ENCODE assay signal across 12 mouse cellular contexts in genomic region chr4:43037860-43038566, GRCm38 (mm10). TPM values are rescaled to one million over a fixed set of nuclear protein-coding genes. Genes with fewer than 3 reads are reported as not detected.
A peak's percentile ranks its signal among the peaks of the same experiment; 100 is the strongest.
DNase-seq lines count a peak whose midpoint lies in the region; ATAC-seq and TF ChIP-seq lines count a peak whose summit lies in the region.
"Had no signal": no experiment of that assay in that cellular context is flagged by ENCODE, and none has a peak within 500 bp of the region (broad histone marks: within the 10 kb centered on the region; RNA-seq: fewer than 3 reads in every experiment).

No protein-coding gene starts in this region.

- no peaks in the 10 kb centered on the region for H3K9me3 ChIP-seq in MEL (replicated peaks; ENCODE audit: insufficient read depth, low read length)
- H3K9me3 ChIP-seq in hindbrain, embryonic 12.5 days (replicated peaks), result no peaks in the 10 kb centered on the region
- H3K9me3 ChIP-seq in midbrain, embryonic 13.5 days, result no peaks in the 10 kb centered on the region
- H3K9me3 ChIP-seq in kidney, embryonic 16.5 days (ENCODE audit: low read length), result no peaks in the 10 kb centered on the region
- H3K9me3 ChIP-seq: kidney, embryonic 15.5 days; limb, embryonic 12.5 days had no signal

- H3K27ac ChIP-seq in MEL (ENCODE audit: control insufficient read depth, low read depth, low read length), result peak overlapping the region; percentile 58
- no peak overlapping the region for H3K27ac ChIP-seq in hindbrain, embryonic 12.5 days
- H3K27ac ChIP-seq in midbrain, embryonic 13.5 days, result no peak overlapping the region
- no peak overlapping the region for H3K27ac ChIP-seq in kidney, embryonic 16.5 days (ENCODE audit: low read length)
- H3K27ac ChIP-seq: kidney, embryonic 15.5 days; limb, embryonic 12.5 days had no signal

- H3K4me1 ChIP-seq in MEL (ENCODE audit: control insufficient read depth in 1 of 2, insufficient read depth in 2 of 2, low read length in 2 of 2), result peaks cover 21 to 36% of the 10 kb centered on the region in 2 experiments
- H3K4me1 ChIP-seq in hindbrain, embryonic 12.5 days, result peaks cover 28% of the 10 kb centered on the region
- peaks cover 42% of the 10 kb centered on the region for H3K4me1 ChIP-seq in midbrain, embryonic 13.5 days (replicated peaks)
- peaks cover 20% of the 10 kb centered on the region for H3K4me1 ChIP-seq in kidney, embryonic 16.5 days (ENCODE audit: insufficient read depth, low read length)

- TF ChIP-seq POLR2A in MEL (IDR thresholded peaks at IDR 0.05; ENCODE audit: control insufficient read depth in 1 of 2, insufficient read depth in 1 of 2, low read depth in 1 of 2, low read length in 2 of 2, poor library complexity in 1 of 2), result no peak

- H3K4me3 ChIP-seq in MEL (ENCODE audit: control insufficient read depth in 1 of 2, insufficient read depth in 1 of 2, low read depth in 2 of 2, low read length in 2 of 2), result peak overlapping the region; percentile 51 to 77
- no peak overlapping the region for H3K4me3 ChIP-seq in hindbrain, embryonic 12.5 days
- H3K4me3 ChIP-seq in midbrain, embryonic 13.5 days (replicated peaks), result peak overlapping the region; percentile 86
- H3K4me3 ChIP-seq in kidney, embryonic 16.5 days (ENCODE audit: low read length), result no peak overlapping the region

- no peak for TF ChIP-seq RAD21 in MEL (IDR thresholded peaks at IDR 0.05; ENCODE audit: low read depth, low read length)

- TF ChIP-seq CTCF in MEL (IDR thresholded peaks at IDR 0.05 in 2 of 3, conservative IDR thresholded peaks at IDR 0.05 in 1 of 3; ENCODE audit: control insufficient read depth in 1 of 3, insufficient read depth in 1 of 3, low read depth in 2 of 3, low read length in 3 of 3, poor library complexity in 1 of 3, severe bottlenecking in 1 of 3), result no peak

- peak; percentile 85 for DNase-seq in heart, adult 11 months
- DNase-seq in heart, adult 18-20 months, result no peak
- peak; percentile 92 for DNase-seq in MEL (ENCODE audit: low read depth, low spot score)
- no peak for DNase-seq in ovary, postnatal 10 days (ENCODE audit: low spot score)
- DNase-seq in kidney, adult 8-10 months, result no peak

- ATAC-seq in hindbrain, embryonic 12.5 days (ENCODE audit: low FRiP score), result no peak
- no peak for ATAC-seq in midbrain, embryonic 13.5 days
- no peak for ATAC-seq in kidney, embryonic 16.5 days (ENCODE audit: low FRiP score, low TSS enrichment)
- ATAC-seq: activated CD4-positive, CD25-positive, alpha-beta regulatory T cell, adult 4 months; CD4-positive, CD25-positive, alpha-beta regulatory T cell, adult 4 months had no signal

- no peaks in the 10 kb centered on the region for H3K79me2 ChIP-seq in MEL (ENCODE audit: control insufficient read depth, insufficient read depth, low read length, poor library complexity)

- no peaks in the 10 kb centered on the region for H3K27me3 ChIP-seq in MEL (ENCODE audit: control insufficient read depth in 1 of 2, insufficient read depth in 2 of 2, low read length in 2 of 2)
- no peaks in the 10 kb centered on the region for H3K27me3 ChIP-seq in hindbrain, embryonic 12.5 days
- no peaks in the 10 kb centered on the region for H3K27me3 ChIP-seq in midbrain, embryonic 13.5 days
- no peaks in the 10 kb centered on the region for H3K27me3 ChIP-seq in kidney, embryonic 16.5 days (ENCODE audit: insufficient read depth, low read length)
- H3K27me3 ChIP-seq: kidney, embryonic 15.5 days; limb, embryonic 12.5 days had no signal

- H3K4me2 ChIP-seq in hindbrain, embryonic 12.5 days (replicated peaks), result peak overlapping the region; percentile 83
- peak overlapping the region; percentile 86 for H3K4me2 ChIP-seq in midbrain, embryonic 13.5 days (replicated peaks)
- no peak overlapping the region; the same call in 1 of the 2 replicates for H3K4me2 ChIP-seq in kidney, embryonic 16.5 days (replicated peaks; ENCODE audit: low read depth, low read length)

- 73% methylated on average over 4 of the region's 4 CpGs for WGBS in hindbrain, embryonic 12.5 days
- 73% methylated on average over 4 of the region's 4 CpGs for WGBS in midbrain, embryonic 13.5 days
- 68% methylated on average over 4 of the region's 4 CpGs for WGBS in kidney, embryonic 16.5 days

- peak overlapping the region; percentile 44 for H3K9ac ChIP-seq in MEL (ENCODE audit: control insufficient read depth, low read depth, low read length, poor library complexity, severe bottlenecking)
- H3K9ac ChIP-seq in hindbrain, embryonic 12.5 days, result no peak overlapping the region
- peak overlapping the region; percentile 90 for H3K9ac ChIP-seq in midbrain, embryonic 13.5 days (replicated peaks)
- H3K9ac ChIP-seq in kidney, embryonic 16.5 days (replicated peaks; ENCODE audit: low read length), result no peak overlapping the region
- H3K9ac ChIP-seq: kidney, embryonic 15.5 days had no signal

- peak; percentile 97 to 98 for TF ChIP-seq EP300 in MEL (IDR thresholded peaks at IDR 0.05; ENCODE audit: low read depth in 1 of 2, low read length in 2 of 2)

- H3K36me3 ChIP-seq in MEL (ENCODE audit: control insufficient read depth in 1 of 2, insufficient read depth in 2 of 2, low read length in 2 of 2), result peaks cover 0 to 21% of the 10 kb centered on the region in 2 experiments; a peak in 2 of 4 replicates
- peaks cover 40% of the 10 kb centered on the region for H3K36me3 ChIP-seq in hindbrain, embryonic 12.5 days
- peaks cover 42% of the 10 kb centered on the region for H3K36me3 ChIP-seq in midbrain, embryonic 13.5 days
- H3K36me3 ChIP-seq in kidney, embryonic 16.5 days (ENCODE audit: insufficient read depth, low read length), result peaks cover 18% of the 10 kb centered on the region

TF ChIP-seq in MEL, 35 proteins besides CTCF, POLR2A, EP300 and RAD21 (continues in another document):
- TF ChIP-seq ZNF384 (IDR thresholded peaks at IDR 0.05; ENCODE audit: low read depth, low read length) (peak; percentile 99), GATA1 (IDR thresholded peaks at IDR 0.05; ENCODE audit: low read depth, low read length) (peak; percentile 98), TAL1 (IDR thresholded peaks at IDR 0.05; ENCODE audit: low read length) (peak; percentile 95), MAZ (IDR thresholded peaks at IDR 0.05; ENCODE audit: low read depth, low read length) (peak; percentile 98), BHLHE40 (IDR thresholded peaks at IDR 0.05; ENCODE audit: borderline replicate concordance, low read depth, low read length) (peak; percentile 60), TBP (IDR thresholded peaks at IDR 0.05; ENCODE audit: low read depth, low read length) (0 out of 2 replicates have a peak, but pooled peaks have one; percentile 21), GABPA (IDR thresholded peaks at IDR 0.05; ENCODE audit: low read depth, low read length) (peak; percentile 30; the same call in 1 of the 2 replicates), MYB (IDR thresholded peaks at IDR 0.05; ENCODE audit: low read depth, low read length) (peak; percentile 50; the same call in 1 of the 2 replicates), RCOR1 (IDR thresholded peaks at IDR 0.05; ENCODE audit: low read depth, low read length) (peak; percentile 92)

RNA-seq across cellular contexts. Expression of gene Stoml2, which starts 6.5 kb away (rescaled TPM):
- total RNA-seq in heart, adult 18-20 months (2021), result 100 to 1,000 TPM; 107 to 113 TPM
- 384 and 391 TPM in 2 replicates for total RNA-seq in MEL (2012; rRNA removed)
- 100 to 1,000 TPM in 1 of 2 experiments, not detected in 1; 480 TPM for polyA plus RNA-seq in MEL (2012; ENCODE audit: insufficient read depth in 1 of 2, insufficient read length in 2 of 2, low read depth in 1 of 2, low replicate concordance in 2 of 2, missing spikeins in 1 of 2)
- polyA plus RNA-seq in hindbrain, embryonic 12.5 days (2016; fragmentation: Nextera tagmentation; extraction: Ambion mirVana), result 243 and 249 TPM in 2 replicates
- polyA plus RNA-seq in midbrain, embryonic 13.5 days (2015; fragmentation: Nextera tagmentation; extraction: Ambion mirVana), result 245 and 253 TPM in 2 replicates
- polyA plus RNA-seq in kidney, embryonic 16.5 days (2015; fragmentation: Nextera tagmentation; extraction: Ambion mirVana), result 363 and 374 TPM in 2 replicates

RNA-seq across cellular contexts. Expression of gene Fam214b, which starts 8.0 kb away (rescaled TPM):
- total RNA-seq in heart, adult 18-20 months (2021), result 10 to 100 TPM; 27.7 to 30.7 TPM
- total RNA-seq in MEL (2012; rRNA removed), result 0.95 and 1.3 TPM in 2 replicates
- 1 to 10 TPM in 1 of 2 experiments, not detected in 1; 3.8 TPM for polyA plus RNA-seq in MEL (2012; ENCODE audit: insufficient read depth in 1 of 2, insufficient read length in 2 of 2, low read depth in 1 of 2, low replicate concordance in 2 of 2, missing spikeins in 1 of 2)
- 36.2 and 36.6 TPM in 2 replicates for polyA plus RNA-seq in hindbrain, embryonic 12.5 days (2016; fragmentation: Nextera tagmentation; extraction: Ambion mirVana)
- 45.4 and 55.2 TPM in 2 replicates for polyA plus RNA-seq in midbrain, embryonic 13.5 days (2015; fragmentation: Nextera tagmentation; extraction: Ambion mirVana)
- 11.7 and 12.9 TPM in 2 replicates for polyA plus RNA-seq in kidney, embryonic 16.5 days (2015; fragmentation: Nextera tagmentation; extraction: Ambion mirVana)

RNA-seq across cellular contexts. Expression of gene Pigo, which starts 12.4 kb away (rescaled TPM):
- total RNA-seq in heart, adult 18-20 months (2021), result 10 to 100 TPM; 20.5 to 24.4 TPM
- 22.3 TPM in 2 replicates for total RNA-seq in MEL (2012; rRNA removed)
- polyA plus RNA-seq in MEL (2012; ENCODE audit: insufficient read depth in 1 of 2, insufficient read length in 2 of 2, low read depth in 1 of 2, low replicate concordance in 2 of 2, missing spikeins in 1 of 2), result 10 to 100 TPM in 1 of 2 experiments, not detected in 1; 36.1 TPM
- polyA plus RNA-seq in hindbrain, embryonic 12.5 days (2016; fragmentation: Nextera tagmentation; extraction: Ambion mirVana), result 25.2 and 28.9 TPM in 2 replicates
- 25.3 and 29.9 TPM in 2 replicates for polyA plus RNA-seq in midbrain, embryonic 13.5 days (2015; fragmentation: Nextera tagmentation; extraction: Ambion mirVana)
- polyA plus RNA-seq in kidney, embryonic 16.5 days (2015; fragmentation: Nextera tagmentation; extraction: Ambion mirVana), result 29.8 and 32.2 TPM in 2 replicates

RNA-seq across cellular contexts. Expression of gene Unc13b, which starts 20.7 kb away (rescaled TPM):
- total RNA-seq in heart, adult 18-20 months (2021), result 10 to 100 TPM in 1 of 2 experiments, 1 to 10 TPM in 1; 9.0 to 10.9 TPM
- total RNA-seq in MEL (2012; rRNA removed), result 5.4 and 6.5 TPM in 2 replicates
- 1 to 10 TPM in 1 of 2 experiments, not detected in 1; 9.6 TPM for polyA plus RNA-seq in MEL (2012; ENCODE audit: insufficient read depth in 1 of 2, insufficient read length in 2 of 2, low read depth in 1 of 2, low replicate concordance in 2 of 2, missing spikeins in 1 of 2)
- 27.8 and 29.4 TPM in 2 replicates for polyA plus RNA-seq in hindbrain, embryonic 12.5 days (2016; fragmentation: Nextera tagmentation; extraction: Ambion mirVana)
- 20.0 and 20.2 TPM in 2 replicates for polyA plus RNA-seq in midbrain, embryonic 13.5 days (2015; fragmentation: Nextera tagmentation; extraction: Ambion mirVana)
- polyA plus RNA-seq in kidney, embryonic 16.5 days (2015; fragmentation: Nextera tagmentation; extraction: Ambion mirVana), result 6.8 and 8.6 TPM in 2 replicates

RNA-seq across cellular contexts. Expression of gene Fancg, which starts 27.7 kb away (rescaled TPM):
- total RNA-seq in heart, adult 18-20 months (2021), result 1 to 10 TPM; 1.6 to 2.9 TPM
- 10.1 and 11.4 TPM in 2 replicates for total RNA-seq in MEL (2012; rRNA removed)
- polyA plus RNA-seq in MEL (2012; ENCODE audit: insufficient read depth in 1 of 2, insufficient read length in 2 of 2, low read depth in 1 of 2, low replicate concordance in 2 of 2, missing spikeins in 1 of 2), result 10 to 100 TPM in 1 of 2 experiments, not detected in 1; 24.6 TPM
- 20.5 and 21.6 TPM in 2 replicates for polyA plus RNA-seq in hindbrain, embryonic 12.5 days (2016; fragmentation: Nextera tagmentation; extraction: Ambion mirVana)
- 17.0 and 18.7 TPM in 2 replicates for polyA plus RNA-seq in midbrain, embryonic 13.5 days (2015; fragmentation: Nextera tagmentation; extraction: Ambion mirVana)
- 19.5 and 20.6 TPM in 2 replicates for polyA plus RNA-seq in kidney, embryonic 16.5 days (2015; fragmentation: Nextera tagmentation; extraction: Ambion mirVana)

Comparison
In these comparisons a context has a peak if more than half of its experiments do, and no peak if none do; other contexts are left out.
1. DNase-seq: peak in heart, adult 11 months (single experiment) and MEL (single experiment); none in heart, adult 18-20 months (0 of 2), ovary, postnatal 10 days (single experiment) and kidney, adult 8-10 months (0 of 2).
2. H3K4me3 ChIP-seq: peak in MEL (2 of 2) and midbrain, embryonic 13.5 days (single experiment); none in hindbrain, embryonic 12.5 days (single experiment) and kidney, embryonic 16.5 days (single experiment).
3. H3K9ac ChIP-seq: peak in MEL (single experiment) and midbrain, embryonic 13.5 days (single experiment); none in hindbrain, embryonic 12.5 days (single experiment) and kidney, embryonic 16.5 days (single experiment).